Mouse (Mus musculus) common myeloid progenitor, adult 5-6 weeks (primary cell): ENCODE results near the gene Gm30083. TPM values are rescaled to one million over a fixed set of nuclear protein-coding genes. Genes with fewer than 3 reads are reported as not detected.

ENCODE experiments used
- ATAC-seq: replicated peaks from 2 replicates; pipeline ENCODE4 v1.8.0; 2016; ENCODE audit warnings: low read depth, mild to moderate bottlenecking, moderate TSS enrichment, inconsistent platforms; ENCODE audit not compliant: poor library complexity, severe bottlenecking
- total RNA-seq: library from RNA; stranded (forward); fragments of 200-1000, 187-1606 nt; gene quantifications from 2 replicates; pipeline ENCODE4 v1.2.3, GENCODE M21; 2017

Gene Gm30083
- total RNA-seq = not detected in 2 replicates

GRCm38 (mm10) chr14:34015063-34015462, at the start of gene Gm30083:
Gene Gm30083, minus strand, starts transcription at chr14:34015182.
- ATAC-seq = no peak

GRCm38 (mm10) chr14:34052516-34052915, 37.5 kb upstream of the Gm30083 start, which contains the start of gene Antxrl:
Gene Antxrl, plus strand, starts transcription at chr14:34052707.
- no peak for ATAC-seq

- ATAC-seq = no peak
These were observed 35.3 kb upstream of the Gm30083 start for GRCm38 (mm10) chr14:34050101-34050779.

GRCm38 (mm10) chr14:34043341-34043740, 28.4 kb upstream of the Gm30083 start:
- no peak for ATAC-seq

DNA sequence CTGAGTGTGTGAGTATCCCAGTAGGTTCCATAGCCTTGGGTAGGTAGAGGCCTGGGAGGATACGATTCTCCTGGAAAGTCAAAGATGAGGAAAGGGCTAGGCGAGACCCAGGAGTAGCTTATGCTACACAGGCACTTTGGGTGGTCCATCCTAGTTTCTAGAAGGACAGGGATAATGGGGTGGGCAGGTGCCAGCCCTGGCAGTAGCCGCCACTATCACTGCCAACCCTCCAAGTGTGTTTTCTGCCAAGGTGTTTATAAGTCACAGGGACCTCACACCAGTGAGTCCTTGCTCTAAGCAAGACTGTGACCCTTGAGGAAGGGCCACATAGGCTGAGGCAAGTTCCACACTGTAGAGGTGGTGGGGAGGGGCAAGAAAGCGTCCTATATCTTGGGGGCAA, 26.3 kb upstream of the Gm30083 start:
- no peak for ATAC-seq

DNA sequence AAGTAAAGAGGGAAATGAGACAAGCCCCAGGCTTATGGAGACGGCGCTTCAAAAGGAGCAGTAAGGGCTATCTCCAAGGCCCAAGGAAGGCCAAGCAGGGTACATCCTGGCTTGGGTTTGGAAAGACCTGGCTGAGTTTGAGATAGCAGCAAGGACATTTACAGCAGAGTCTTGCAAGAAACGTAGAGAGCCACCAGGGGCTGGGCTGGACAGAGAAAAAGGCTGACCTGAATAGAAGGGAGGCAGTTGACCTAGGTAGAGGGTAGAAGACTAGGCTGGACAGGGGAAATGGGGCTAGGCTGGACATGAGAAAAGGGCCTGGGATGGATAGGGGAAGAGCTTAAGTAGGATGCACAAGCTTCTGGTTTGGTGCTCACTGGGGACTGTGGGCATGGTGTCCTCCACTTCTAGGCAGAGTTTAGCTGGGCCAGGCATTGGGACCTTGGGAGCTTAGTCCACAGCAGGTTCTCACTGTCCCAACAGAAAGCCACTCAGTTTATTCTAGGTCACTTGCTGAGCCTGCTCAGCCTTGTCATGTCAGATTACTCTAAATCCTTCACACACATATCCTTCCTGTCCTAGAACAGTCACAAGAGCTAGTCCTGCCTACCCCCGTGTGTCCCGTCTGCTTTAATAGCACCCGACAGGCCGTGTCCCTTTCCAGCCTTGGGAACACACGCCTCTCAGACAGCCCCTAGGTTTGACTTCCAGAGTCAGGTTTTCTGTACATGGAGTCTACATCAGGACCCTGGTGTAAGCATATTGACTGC, 19.0 kb upstream of the Gm30083 start:
- ATAC-seq = no peak

DNA sequence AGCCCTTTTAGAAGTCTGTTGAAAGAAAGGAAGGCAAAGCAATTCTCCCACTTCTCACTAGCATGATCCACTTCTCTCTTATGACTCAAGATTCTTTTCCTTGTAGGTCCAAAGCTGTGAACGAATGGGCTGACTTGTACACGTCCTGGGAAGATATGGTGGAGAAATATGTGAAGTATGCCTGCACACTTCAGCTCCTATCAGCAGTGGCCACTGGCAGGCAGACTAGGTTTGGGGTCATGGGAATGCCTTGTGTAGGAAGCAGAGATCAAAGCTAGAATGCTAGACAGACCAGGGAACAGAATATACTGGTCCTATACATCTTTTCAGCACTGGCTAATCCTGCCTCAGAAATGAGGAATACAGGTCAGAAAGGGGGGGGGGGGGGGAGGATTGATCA, 11.7 kb upstream of the Gm30083 start:
- no peak for ATAC-seq

- ATAC-seq = no peak
These were observed 2.0 kb upstream of the Gm30083 start for GRCm38 (mm10) chr14:34016938-34017337.

- no peak for ATAC-seq
These were observed 1.4 kb upstream of the Gm30083 start, which contains the start of gene Gm5460 for GRCm38 (mm10) chr14:34016381-34016780. Gene Gm5460, plus strand, starts transcription at chr14:34016758.

GRCm38 (mm10) chr14:34002358-34002757, 12.6 kb downstream of the Gm30083 start:
- no peak for ATAC-seq

DNA sequence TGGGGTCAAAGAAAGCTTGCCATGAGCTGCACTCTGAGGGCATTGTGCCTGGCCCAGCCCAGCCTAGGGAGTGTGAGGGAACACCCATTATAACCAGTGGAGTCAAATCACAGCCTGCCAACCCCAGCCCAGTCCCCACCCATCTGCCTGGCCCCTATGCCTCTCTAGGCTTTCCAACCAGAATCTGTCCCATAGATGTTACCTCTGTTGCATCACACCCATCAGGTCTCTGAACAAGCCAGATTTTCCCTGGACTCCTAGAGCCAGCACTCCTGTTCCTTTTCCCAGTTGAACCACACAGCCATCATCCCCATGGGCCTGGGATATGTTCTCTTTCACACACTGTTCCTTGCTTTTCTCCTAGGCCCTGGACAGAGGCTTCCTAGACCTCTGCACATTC, 13.5 kb downstream of the Gm30083 start:
- no peak for ATAC-seq

- no peak for ATAC-seq
These were observed 14.9 kb downstream of the Gm30083 start for GRCm38 (mm10) chr14:34000076-34000475.

- no peak for ATAC-seq
These were observed 17.6 kb downstream of the Gm30083 start for GRCm38 (mm10) chr14:33997427-33997826.

- ATAC-seq = no peak
These were observed 21.3 kb downstream of the Gm30083 start for GRCm38 (mm10) chr14:33993521-33994289.

DNA sequence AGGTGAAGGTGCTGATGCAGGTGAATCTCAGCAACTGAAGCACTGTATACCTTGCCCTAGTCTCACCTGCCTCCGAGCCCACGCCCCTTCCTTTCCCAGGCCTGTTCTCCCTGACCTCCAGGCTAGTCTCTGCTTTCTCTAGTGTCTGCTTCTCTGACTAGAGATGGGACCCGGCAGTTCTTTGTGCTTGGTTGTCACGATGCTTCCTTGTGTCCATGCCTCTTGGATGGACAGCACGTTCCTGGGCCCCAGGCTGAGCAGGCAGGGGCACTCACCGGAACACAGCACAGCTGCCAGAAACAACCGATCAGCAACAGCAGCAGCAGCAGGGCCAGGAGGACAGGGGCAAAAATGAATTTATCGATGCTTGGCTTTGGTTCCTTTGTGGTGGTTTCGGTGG, 21.9 kb downstream of the Gm30083 start:
- no peak for ATAC-seq

GRCm38 (mm10) chr14:33991971-33992370, 23.0 kb downstream of the Gm30083 start:
- ATAC-seq = no peak

GRCm38 (mm10) chr14:33989201-33989600, 25.8 kb downstream of the Gm30083 start:
- ATAC-seq = no peak

- ATAC-seq = no peak
These were observed 36.4 kb downstream of the Gm30083 start, which contains the start of gene Zfp488 for GRCm38 (mm10) chr14:33978604-33979059. Gene Zfp488, minus strand, starts transcription at chr14:33978764.

DNA sequence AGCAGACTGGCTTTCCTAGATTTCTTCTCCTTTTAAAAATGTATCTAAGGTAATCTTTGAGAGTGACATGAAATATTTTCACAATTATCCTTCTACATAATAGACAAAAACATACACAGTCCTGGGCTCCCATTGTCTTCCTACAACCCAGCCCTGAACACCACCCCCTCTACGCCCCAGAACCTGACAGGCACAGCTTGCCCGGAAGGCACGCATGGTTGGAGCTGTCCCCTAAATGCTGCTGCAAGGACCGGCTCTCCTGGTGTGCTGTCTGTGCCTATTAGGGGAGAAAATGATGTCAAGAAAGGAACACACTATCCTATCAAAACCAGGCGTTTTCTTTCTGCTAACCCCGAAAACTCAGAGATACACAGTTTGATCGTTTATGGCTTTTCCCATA, 37.2 kb downstream of the Gm30083 start:
- ATAC-seq = no peak

DNA sequence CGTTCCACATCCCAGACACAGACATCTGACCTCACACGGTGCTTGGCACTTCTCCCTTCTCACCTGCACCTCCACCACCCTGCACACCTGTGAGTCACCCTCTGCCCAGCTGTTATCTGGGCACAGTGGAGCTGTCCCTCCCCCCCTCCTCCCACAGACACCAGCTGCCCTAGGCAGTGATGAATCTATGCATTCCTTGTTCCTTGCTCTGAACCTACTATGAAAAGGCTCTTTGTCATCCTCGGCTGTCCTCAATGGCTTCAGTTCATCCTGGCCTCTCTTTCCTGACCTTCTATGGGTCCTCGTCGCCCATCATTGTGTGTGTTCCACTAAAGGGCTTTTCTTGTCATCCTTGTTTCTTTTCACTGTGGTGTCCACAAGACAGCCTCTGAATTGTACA, 40.2 kb downstream of the Gm30083 start:
- no peak for ATAC-seq

GRCm38 (mm10) chr14:33972679-33973078, 42.3 kb downstream of the Gm30083 start:
- ATAC-seq = no peak
